Mouse (Mus musculus): ENCODE data around the gene Doc2b. TPM values are rescaled to one million over a fixed set of nuclear protein-coding genes. Genes with fewer than 3 reads are reported as not detected.

The Doc2b gene
- polyA plus RNA-seq, 1 experiment from 2014 or later: 3.5 TPM

DNA sequence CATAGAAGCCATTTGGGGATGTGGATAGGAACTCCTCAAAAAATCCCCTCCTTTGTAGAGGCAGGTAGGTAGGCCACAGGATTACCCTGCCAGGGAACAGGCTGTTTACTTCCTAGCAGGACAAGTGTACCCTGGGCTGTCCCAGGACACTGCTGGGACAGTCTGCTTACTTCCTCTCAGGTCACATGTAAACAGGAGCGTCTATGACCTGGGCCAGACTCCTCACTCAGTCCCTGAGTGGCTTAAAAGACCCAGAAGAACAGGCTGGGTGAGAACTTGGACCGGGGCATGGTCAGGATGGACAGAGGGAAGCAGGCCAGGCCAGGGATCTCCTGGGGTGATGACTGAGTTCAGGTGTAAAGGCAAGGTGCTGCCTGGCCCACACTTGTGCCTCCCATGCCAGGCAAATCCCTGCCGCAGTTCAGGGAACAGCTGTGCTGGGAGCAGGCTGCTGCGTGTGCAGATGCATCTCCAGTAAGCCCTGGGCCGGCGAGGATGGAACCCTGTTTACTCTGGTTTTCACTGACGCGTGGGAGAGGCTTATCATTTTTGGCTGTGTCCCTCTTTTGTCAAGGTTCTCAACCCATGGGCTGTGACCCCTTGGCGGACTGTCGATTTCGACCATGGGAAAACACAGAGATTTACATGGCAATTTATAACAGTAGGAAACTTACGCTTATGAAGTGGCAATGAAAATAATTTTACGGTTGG is 842 bp upstream of the Doc2b start:
- Histone ChIP-seq H3K27ac (replicated peaks; ENCODE audit: low read depth, low read length) (no peak overlapping the region), H3K4me1 (ENCODE audit: control insufficient read depth, insufficient read depth, low read length) (no peaks in the 10 kb centered on the region; the same call in 1 of the 2 replicates), H3K9ac (replicated peaks; ENCODE audit: low read length) (peak overlapping the region; percentile 48; the same call in 1 of the 2 replicates), H3K9me3 (ENCODE audit: control insufficient read depth, low read length) (no peaks in the 10 kb centered on the region), H3K36me3 (ENCODE audit: control insufficient read depth, insufficient read depth, low read length) (no peaks in the 10 kb centered on the region), H3K4me2 (ENCODE audit: low read length) (peak overlapping the region; percentile 65), H3K27me3 (ENCODE audit: control insufficient read depth, insufficient read depth, low read length) (peaks cover 33% of the 10 kb centered on the region), H3K4me3 (replicated peaks; ENCODE audit: low read depth, low read length) (peak overlapping the region; percentile 43; the same call in 1 of the 2 replicates)
- no peak for DNase-seq
- 71% methylated on average over 13 of the region's 13 CpGs for WGBS
- ATAC-seq (ENCODE audit: low FRiP score, low TSS enrichment): no peak

DNA sequence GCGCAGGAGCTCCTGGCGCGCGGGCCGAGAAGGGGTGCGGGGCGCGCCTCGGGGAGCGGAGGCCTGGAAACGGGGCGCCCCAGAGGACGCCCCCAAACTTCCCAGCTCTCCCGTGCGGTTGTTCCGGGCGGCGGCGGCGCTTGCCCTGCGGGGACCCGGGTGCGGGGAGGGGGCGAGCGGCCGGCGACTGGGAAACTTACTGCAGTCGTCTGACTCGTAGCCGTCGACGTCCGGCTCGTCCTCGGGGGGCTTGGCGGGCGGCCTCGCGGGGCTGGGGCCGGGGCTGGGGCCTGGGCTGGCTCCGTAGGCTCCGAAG is 570 bp downstream of the Doc2b start:
- Histone ChIP-seq H3K4me2 (ENCODE audit: low read length) (peak overlapping the region; percentile 65), H3K4me3 (replicated peaks; ENCODE audit: low read depth, low read length) (peak overlapping the region; percentile 43), H3K9me3 (ENCODE audit: control insufficient read depth, low read length) (no peaks in the 10 kb centered on the region), H3K4me1 (ENCODE audit: control insufficient read depth, insufficient read depth, low read length) (no peaks in the 10 kb centered on the region; the same call in 1 of the 2 replicates), H3K36me3 (ENCODE audit: control insufficient read depth, insufficient read depth, low read length) (no peaks in the 10 kb centered on the region), H3K27ac (replicated peaks; ENCODE audit: low read depth, low read length) (no peak overlapping the region), H3K9ac (replicated peaks; ENCODE audit: low read length) (peak overlapping the region; percentile 48), H3K27me3 (ENCODE audit: control insufficient read depth, insufficient read depth, low read length) (peaks cover 33% of the 10 kb centered on the region)
- ATAC-seq (ENCODE audit: low FRiP score, low TSS enrichment) (no peak), DNase-seq (no peak)
- WGBS: under 1% methylated on average over 40 of the region's 42 CpGs

DNA sequence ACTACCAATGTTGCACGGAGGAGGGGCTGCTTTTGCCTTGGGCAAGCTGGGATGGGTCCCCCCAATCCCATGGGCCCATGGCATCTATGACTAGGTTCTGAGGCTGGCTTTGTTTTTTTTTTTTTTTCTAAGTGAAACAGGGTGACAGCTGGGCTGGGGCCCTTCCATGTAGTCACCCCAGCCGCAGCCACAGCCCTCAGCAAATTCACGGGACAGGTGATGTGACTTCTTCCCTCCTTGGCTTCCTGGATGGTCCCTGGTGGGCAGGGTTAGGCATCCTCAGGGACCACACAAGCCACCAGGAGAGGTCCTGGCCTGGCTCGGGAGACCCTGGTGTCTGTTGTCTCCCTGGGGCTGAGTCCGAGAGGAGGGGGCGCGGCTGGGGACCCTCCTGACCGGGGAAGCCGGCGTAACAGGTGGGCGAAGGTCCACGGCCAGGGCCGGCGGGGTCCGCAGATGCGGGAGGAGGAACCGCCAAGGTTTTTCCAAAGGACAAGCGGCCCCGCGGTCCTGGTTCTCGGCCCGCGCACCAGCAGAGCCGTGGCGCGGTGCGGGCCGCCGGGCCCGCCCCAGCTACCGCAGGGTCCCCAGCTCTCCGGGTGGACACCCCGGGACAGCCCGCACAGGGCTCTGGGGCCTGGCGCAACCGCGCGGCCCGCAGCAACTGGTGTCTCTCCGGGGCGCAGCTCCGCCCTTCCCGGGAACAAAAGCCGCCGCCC is 1.1 kb downstream of the Doc2b start:
- Histone ChIP-seq H3K36me3 (ENCODE audit: control insufficient read depth, insufficient read depth, low read length) (no peaks in the 10 kb centered on the region), H3K27ac (replicated peaks; ENCODE audit: low read depth, low read length) (no peak overlapping the region), H3K9me3 (ENCODE audit: control insufficient read depth, low read length) (no peaks in the 10 kb centered on the region), H3K9ac (replicated peaks; ENCODE audit: low read length) (peak overlapping the region; percentile 48), H3K4me1 (ENCODE audit: control insufficient read depth, insufficient read depth, low read length) (no peaks in the 10 kb centered on the region; the same call in 1 of the 2 replicates), H3K4me3 (replicated peaks; ENCODE audit: low read depth, low read length) (peak overlapping the region; percentile 43), H3K27me3 (ENCODE audit: control insufficient read depth, insufficient read depth, low read length) (peaks cover 33% of the 10 kb centered on the region), H3K4me2 (ENCODE audit: low read length) (peak overlapping the region; percentile 65)
- WGBS: 5% methylated on average over 45 of the region's 45 CpGs
- ATAC-seq (ENCODE audit: low FRiP score, low TSS enrichment) (no peak), DNase-seq (peak; percentile 46)

DNA sequence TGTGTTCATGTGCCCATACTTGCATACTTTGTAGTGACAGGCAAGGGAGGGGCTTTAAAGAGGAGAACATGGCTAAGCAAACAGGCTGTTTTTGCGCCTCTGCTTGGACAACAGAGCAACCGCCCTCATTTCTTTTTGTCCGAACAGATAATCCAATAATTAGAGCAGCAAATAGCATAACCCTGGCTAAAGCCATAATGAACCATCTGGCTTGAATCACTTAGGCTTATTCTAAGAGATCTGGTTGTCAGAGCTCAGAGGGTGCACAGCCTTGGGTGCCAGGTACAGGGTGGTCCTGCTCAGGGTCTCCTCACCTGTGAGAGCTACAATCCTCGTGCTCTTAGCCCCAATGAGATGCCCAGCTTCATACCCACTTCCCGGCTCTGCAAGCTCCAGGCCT is 2.5 kb downstream of the Doc2b start:
- peaks cover 33% of the 10 kb centered on the region for H3K27me3 ChIP-seq (ENCODE audit: control insufficient read depth, insufficient read depth, low read length)
- WGBS: 62% methylated on average over 5 of the region's 5 CpGs
- H3K4me1 ChIP-seq (ENCODE audit: control insufficient read depth, insufficient read depth, low read length): no peaks in the 10 kb centered on the region; the same call in 1 of the 2 replicates
- no peak for DNase-seq
- H3K9ac ChIP-seq (replicated peaks; ENCODE audit: low read length): no peak overlapping the region
- H3K9me3 ChIP-seq (ENCODE audit: control insufficient read depth, low read length): no peaks in the 10 kb centered on the region
- no peak for ATAC-seq (ENCODE audit: low FRiP score, low TSS enrichment)
- no peaks in the 10 kb centered on the region for H3K36me3 ChIP-seq (ENCODE audit: control insufficient read depth, insufficient read depth, low read length)
- H3K4me3 ChIP-seq (replicated peaks; ENCODE audit: low read depth, low read length): no peak overlapping the region
- no peak overlapping the region for H3K4me2 ChIP-seq (ENCODE audit: low read length)
- H3K27ac ChIP-seq (replicated peaks; ENCODE audit: low read depth, low read length): no peak overlapping the region

DNA sequence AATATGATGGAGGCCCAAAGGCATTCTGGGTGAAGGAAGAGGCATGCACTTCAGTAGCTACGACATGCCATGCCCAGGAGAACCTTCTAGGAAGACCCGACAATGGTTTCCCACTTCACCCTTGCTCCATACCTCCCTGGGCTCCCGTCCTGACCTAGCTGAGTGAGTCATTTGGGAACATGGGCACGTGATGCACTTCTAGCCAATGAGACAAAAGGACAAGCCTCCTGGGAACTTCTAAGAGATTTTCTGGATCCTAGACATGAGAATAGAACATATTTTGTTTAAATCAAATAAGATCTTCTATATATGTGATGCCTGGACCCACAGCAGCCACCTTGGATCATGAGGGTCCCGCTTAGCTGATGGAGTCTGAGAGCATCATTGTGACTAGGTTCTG is 3.3 kb downstream of the Doc2b start:
- ATAC-seq (ENCODE audit: low FRiP score, low TSS enrichment) (no peak), DNase-seq (no peak)
- 73% methylated on average over 5 of the region's 5 CpGs for WGBS
- Histone ChIP-seq H3K36me3 (ENCODE audit: control insufficient read depth, insufficient read depth, low read length) (no peaks in the 10 kb centered on the region), H3K4me3 (replicated peaks; ENCODE audit: low read depth, low read length) (no peak overlapping the region), H3K9ac (replicated peaks; ENCODE audit: low read length) (no peak overlapping the region), H3K9me3 (ENCODE audit: control insufficient read depth, low read length) (no peaks in the 10 kb centered on the region), H3K27ac (replicated peaks; ENCODE audit: low read depth, low read length) (no peak overlapping the region), H3K27me3 (ENCODE audit: control insufficient read depth, insufficient read depth, low read length) (peaks cover 33% of the 10 kb centered on the region), H3K4me1 (ENCODE audit: control insufficient read depth, insufficient read depth, low read length) (no peaks in the 10 kb centered on the region; the same call in 1 of the 2 replicates), H3K4me2 (ENCODE audit: low read length) (no peak overlapping the region)

DNA sequence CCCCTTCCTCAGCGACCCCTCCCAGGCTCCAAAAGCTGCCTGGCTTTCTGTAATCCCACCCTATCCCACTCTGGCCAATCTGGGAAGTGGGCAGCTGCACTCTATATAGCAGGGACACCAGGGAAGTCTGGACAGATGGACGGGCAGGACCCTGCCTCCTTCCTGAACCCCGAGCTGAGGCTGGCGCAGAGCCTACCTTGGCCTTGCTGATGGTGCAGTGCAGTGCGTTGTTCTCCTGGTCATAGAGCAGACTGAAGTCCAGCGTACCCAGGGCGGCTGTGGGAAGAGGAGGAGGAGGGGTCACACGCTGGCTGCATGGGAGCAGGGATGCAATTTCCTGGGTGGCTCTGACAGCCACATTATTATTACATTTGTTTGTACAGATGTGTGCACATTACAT is 10.0 kb downstream of the Doc2b start:
- DNase-seq: no peak
- no peaks in the 10 kb centered on the region for H3K9me3 ChIP-seq (ENCODE audit: control insufficient read depth, low read length)
- no peaks in the 10 kb centered on the region for H3K4me1 ChIP-seq (ENCODE audit: control insufficient read depth, insufficient read depth, low read length)
- no peak for ATAC-seq (ENCODE audit: low FRiP score, low TSS enrichment)
- H3K4me3 ChIP-seq (replicated peaks; ENCODE audit: low read depth, low read length): no peak overlapping the region
- WGBS: 78% methylated on average over 8 of the region's 8 CpGs
- H3K36me3 ChIP-seq (ENCODE audit: control insufficient read depth, insufficient read depth, low read length): no peaks in the 10 kb centered on the region
- no peak overlapping the region for H3K27ac ChIP-seq (replicated peaks; ENCODE audit: low read depth, low read length)
- no peak overlapping the region for H3K9ac ChIP-seq (replicated peaks; ENCODE audit: low read length)
- H3K4me2 ChIP-seq (ENCODE audit: low read length): no peak overlapping the region
- no peaks in the 10 kb centered on the region for H3K27me3 ChIP-seq (ENCODE audit: control insufficient read depth, insufficient read depth, low read length)

DNA sequence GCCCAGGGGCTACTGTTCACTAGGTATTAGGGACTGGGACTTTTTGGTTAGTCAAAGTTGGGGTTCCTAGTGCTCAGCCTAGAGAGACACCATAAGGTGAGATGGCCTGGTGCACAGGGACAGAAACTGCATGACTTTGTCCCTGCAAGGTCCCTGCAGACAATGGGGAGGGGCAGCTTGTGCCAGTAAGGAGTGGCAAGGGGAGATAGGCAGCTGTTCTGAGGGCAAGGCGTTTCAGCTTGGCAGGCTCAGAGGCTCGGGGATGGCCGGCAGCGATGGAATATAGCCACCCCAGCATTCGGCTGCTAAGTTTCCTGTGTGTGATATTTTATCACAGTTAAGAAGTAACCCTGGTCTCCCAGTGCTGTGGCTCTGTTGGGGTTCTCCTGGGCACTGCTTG is 12.1 kb downstream of the Doc2b start:
- WGBS: 89% methylated on average over 5 of the region's 5 CpGs
- Histone ChIP-seq H3K27me3 (ENCODE audit: control insufficient read depth, insufficient read depth, low read length) (no peaks in the 10 kb centered on the region), H3K4me2 (ENCODE audit: low read length) (no peak overlapping the region), H3K36me3 (ENCODE audit: control insufficient read depth, insufficient read depth, low read length) (no peaks in the 10 kb centered on the region), H3K27ac (replicated peaks; ENCODE audit: low read depth, low read length) (no peak overlapping the region), H3K4me1 (ENCODE audit: control insufficient read depth, insufficient read depth, low read length) (no peaks in the 10 kb centered on the region), H3K4me3 (replicated peaks; ENCODE audit: low read depth, low read length) (no peak overlapping the region), H3K9me3 (ENCODE audit: control insufficient read depth, low read length) (no peaks in the 10 kb centered on the region), H3K9ac (replicated peaks; ENCODE audit: low read length) (no peak overlapping the region)
- ATAC-seq (ENCODE audit: low FRiP score, low TSS enrichment) (no peak), DNase-seq (no peak)

DNA sequence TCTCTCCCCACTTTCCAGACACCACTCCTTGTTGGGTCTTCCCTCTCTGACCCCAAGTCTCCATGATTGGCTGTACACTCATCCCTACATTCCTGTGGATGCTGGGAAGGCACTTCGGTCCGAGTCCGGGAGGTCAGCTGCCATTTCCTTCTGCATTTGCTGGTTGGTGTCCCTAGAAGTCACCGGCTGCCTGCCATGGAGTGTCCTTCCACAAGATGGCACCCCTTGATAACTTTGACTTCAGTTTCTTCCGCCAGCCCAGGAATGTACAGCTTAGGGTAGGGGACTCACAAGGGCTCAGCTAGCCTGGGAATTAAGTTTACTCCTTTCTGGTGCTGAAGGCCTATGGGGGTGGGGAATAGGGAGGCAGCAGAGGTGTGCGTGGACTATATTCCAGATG is 13.9 kb downstream of the Doc2b start:
- Histone ChIP-seq H3K36me3 (ENCODE audit: control insufficient read depth, insufficient read depth, low read length) (no peaks in the 10 kb centered on the region), H3K9me3 (ENCODE audit: control insufficient read depth, low read length) (no peaks in the 10 kb centered on the region), H3K27ac (replicated peaks; ENCODE audit: low read depth, low read length) (no peak overlapping the region), H3K4me3 (replicated peaks; ENCODE audit: low read depth, low read length) (no peak overlapping the region), H3K4me1 (ENCODE audit: control insufficient read depth, insufficient read depth, low read length) (no peaks in the 10 kb centered on the region), H3K27me3 (ENCODE audit: control insufficient read depth, insufficient read depth, low read length) (no peaks in the 10 kb centered on the region), H3K9ac (replicated peaks; ENCODE audit: low read length) (no peak overlapping the region), H3K4me2 (ENCODE audit: low read length) (no peak overlapping the region)
- 23% methylated on average over 6 of the region's 6 CpGs for WGBS
- DNase-seq: peak; percentile 87
- ATAC-seq (ENCODE audit: low FRiP score, low TSS enrichment): no peak

DNA sequence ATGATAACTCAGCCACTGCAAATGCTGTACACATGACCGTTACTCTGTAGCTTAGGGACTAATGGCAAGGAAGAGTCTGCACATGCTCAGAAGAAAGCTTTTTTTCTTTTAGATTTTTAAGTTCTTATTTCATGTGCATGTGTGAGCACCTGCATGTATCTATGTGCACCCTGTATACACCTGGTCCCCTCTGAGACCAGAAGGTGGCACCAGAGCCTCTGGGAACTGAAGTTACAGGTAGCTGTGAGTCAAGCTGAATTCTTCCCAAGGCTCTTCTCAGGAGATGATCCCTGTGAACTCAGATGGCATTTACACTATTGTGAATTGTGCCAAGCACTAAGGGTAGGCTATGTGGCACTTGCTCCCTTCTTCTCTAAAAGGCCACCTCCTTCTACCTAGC is 19.9 kb downstream of the Doc2b start:
- H3K9ac ChIP-seq (replicated peaks; ENCODE audit: low read length): no peak overlapping the region
- H3K36me3 ChIP-seq (ENCODE audit: control insufficient read depth, insufficient read depth, low read length): no peaks in the 10 kb centered on the region
- no peaks in the 10 kb centered on the region for H3K27me3 ChIP-seq (ENCODE audit: control insufficient read depth, insufficient read depth, low read length)
- no peaks in the 10 kb centered on the region for H3K4me1 ChIP-seq (ENCODE audit: control insufficient read depth, insufficient read depth, low read length)
- no peak overlapping the region for H3K27ac ChIP-seq (replicated peaks; ENCODE audit: low read depth, low read length)
- no peak overlapping the region for H3K4me2 ChIP-seq (ENCODE audit: low read length)
- DNase-seq (peak; percentile 29), ATAC-seq (ENCODE audit: low FRiP score, low TSS enrichment) (no peak)
- H3K4me3 ChIP-seq (replicated peaks; ENCODE audit: low read depth, low read length): no peak overlapping the region
- no peaks in the 10 kb centered on the region for H3K9me3 ChIP-seq (ENCODE audit: control insufficient read depth, low read length)
- WGBS: 81% methylated on average over 1 of the region's 1 CpGs
